Mouse (Mus musculus) ES-Bruce4 (cell line): ENCODE measurements at regions not wholly inside any gene's neighbourhood (a gene's known extent, or its start where the extent isn't known, plus 50 kb on each side); places are given as distances from the start of the nearest gene placed in this dataset.

ENCODE experiments used
- H3K27ac ChIP-seq: 2 replicates; pipeline ENCODE4 v1.5.1; 2012; ENCODE audit warnings: low read length, inconsistent platforms; ENCODE audit not compliant: insufficient read depth
- H3K27me3 ChIP-seq: 2 replicates; pipeline ENCODE4 v1.6.1; 2012; ENCODE audit warnings: mild to moderate bottlenecking, low read length, inconsistent platforms; ENCODE audit not compliant: control insufficient read depth, poor library complexity, insufficient read depth, severe bottlenecking
- H3K36me3 ChIP-seq: 2 replicates; pipeline ENCODE4 v1.6.1; 2012; ENCODE audit warnings: inconsistent platforms, mild to moderate bottlenecking, low read length, moderate library complexity; ENCODE audit not compliant: control insufficient read depth, poor library complexity, insufficient read depth, severe bottlenecking
- H3K4me1 ChIP-seq: one replicate; pipeline ENCODE4 v1.8.1; 2011; ENCODE audit warnings: low read length; ENCODE audit not compliant: control insufficient read depth, insufficient read depth
- H3K4me3 ChIP-seq: 2 replicates; pipeline ENCODE4 v1.5.1; 2011; ENCODE audit warnings: low read depth, mild to moderate bottlenecking, low read length
- H3K9ac ChIP-seq: 2 replicates; pipeline ENCODE4 v1.6.1; 2012; ENCODE audit warnings: low read depth, mild to moderate bottlenecking, inconsistent platforms; ENCODE audit not compliant: poor library complexity, severe bottlenecking
- H3K9me3 ChIP-seq: replicated peaks from 2 replicates; pipeline ENCODE4 v1.6.1; 2012; ENCODE audit warnings: mild to moderate bottlenecking, low read length, inconsistent platforms; ENCODE audit not compliant: control insufficient read depth, poor library complexity, insufficient read depth, severe bottlenecking
- CTCF ChIP-seq: IDR thresholded peaks from one replicate; pipeline ENCODE4 v1.8.1; 2011; ENCODE audit warnings: low read depth, low read length
- EP300 ChIP-seq: IDR thresholded peaks from 2 replicates; pipeline ENCODE4 v1.6.1; 2011; ENCODE audit warnings: low read depth, low read length; ENCODE audit not compliant: insufficient read depth
- POLR2A ChIP-seq: IDR thresholded peaks from one replicate; pipeline ENCODE4 v1.8.1; 2011; ENCODE audit warnings: low read length; ENCODE audit not compliant: insufficient read depth

GRCm38 (mm10) chr17:48847890-48848289 is 84.3 kb upstream of the Lrfn2 start:
- no peaks in the 10 kb centered on the region for H3K27me3 ChIP-seq
- no peaks in the 10 kb centered on the region for H3K9me3 ChIP-seq
- no peak overlapping the region for H3K27ac ChIP-seq
- no peak overlapping the region for H3K9ac ChIP-seq
- TF ChIP-seq EP300 = no peak
- TF ChIP-seq CTCF = no peak
- no peaks in the 10 kb centered on the region for H3K4me1 ChIP-seq
- no peaks in the 10 kb centered on the region for H3K36me3 ChIP-seq
- no peak overlapping the region for H3K4me3 ChIP-seq

GRCm38 (mm10) chr17:48850910-48851309 is 81.3 kb upstream of the Lrfn2 start:
- no peak for TF ChIP-seq POLR2A
- no peak for TF ChIP-seq CTCF
- no peak for TF ChIP-seq EP300
- no peaks in the 10 kb centered on the region for H3K27me3 ChIP-seq
- H3K36me3 ChIP-seq = no peaks in the 10 kb centered on the region
- H3K4me1 ChIP-seq = no peaks in the 10 kb centered on the region
- no peak overlapping the region for H3K4me3 ChIP-seq
- no peak overlapping the region for H3K9ac ChIP-seq
- H3K9me3 ChIP-seq = no peaks in the 10 kb centered on the region
- H3K27ac ChIP-seq = no peak overlapping the region

- TF ChIP-seq EP300 (no peak), POLR2A (no peak), CTCF (no peak)
- Histone ChIP-seq H3K4me3 (no peak overlapping the region), H3K27me3 (no peaks in the 10 kb centered on the region), H3K4me1 (no peaks in the 10 kb centered on the region), H3K36me3 (no peaks in the 10 kb centered on the region), H3K27ac (no peak overlapping the region), H3K9ac (no peak overlapping the region), H3K9me3 (no peaks in the 10 kb centered on the region)
These were observed 73.3 kb upstream of the Lrfn2 start for GRCm38 (mm10) chr17:48858891-48859290.

- Histone ChIP-seq H3K9ac (no peak overlapping the region), H3K27ac (no peak overlapping the region), H3K4me3 (no peak overlapping the region), H3K9me3 (no peaks in the 10 kb centered on the region), H3K36me3 (no peaks in the 10 kb centered on the region), H3K27me3 (no peaks in the 10 kb centered on the region), H3K4me1 (no peaks in the 10 kb centered on the region)
- TF ChIP-seq CTCF (no peak), EP300 (no peak), POLR2A (no peak)
These were observed 61.7 kb upstream of the Lrfn2 start for GRCm38 (mm10) chr17:48870443-48870842.

GRCm38 (mm10) chr17:48877505-48877904 is 54.7 kb upstream of the Lrfn2 start:
- TF ChIP-seq EP300 (no peak), POLR2A (no peak), CTCF (no peak)
- no peak overlapping the region for H3K27ac ChIP-seq
- H3K9ac ChIP-seq = no peak overlapping the region
- no peaks in the 10 kb centered on the region for H3K9me3 ChIP-seq
- no peaks in the 10 kb centered on the region for H3K27me3 ChIP-seq
- no peak overlapping the region for H3K4me3 ChIP-seq
- no peaks in the 10 kb centered on the region for H3K36me3 ChIP-seq
- no peaks in the 10 kb centered on the region for H3K4me1 ChIP-seq

GRCm38 (mm10) chr17:48880590-48880989 is 51.6 kb upstream of the Lrfn2 start:
- H3K4me3 ChIP-seq = no peak overlapping the region
- H3K27ac ChIP-seq = no peak overlapping the region
- no peak for TF ChIP-seq EP300
- TF ChIP-seq CTCF = no peak
- no peak for TF ChIP-seq POLR2A
- H3K27me3 ChIP-seq = no peaks in the 10 kb centered on the region
- no peaks in the 10 kb centered on the region for H3K36me3 ChIP-seq
- H3K4me1 ChIP-seq = no peaks in the 10 kb centered on the region
- no peaks in the 10 kb centered on the region for H3K9me3 ChIP-seq
- no peak overlapping the region for H3K9ac ChIP-seq

GRCm38 (mm10) chr17:48881946-48882345 is 50.2 kb upstream of the Lrfn2 start:
- Histone ChIP-seq H3K9ac (no peak overlapping the region), H3K4me3 (no peak overlapping the region), H3K27ac (no peak overlapping the region), H3K9me3 (no peaks in the 10 kb centered on the region), H3K27me3 (no peaks in the 10 kb centered on the region), H3K36me3 (no peaks in the 10 kb centered on the region), H3K4me1 (no peaks in the 10 kb centered on the region)
- no peak for TF ChIP-seq EP300
- TF ChIP-seq POLR2A = no peak
- no peak for TF ChIP-seq CTCF
